Mouse (Mus musculus) MN1 (cell line): Measurements from ENCODE around the gene Kdm4b.
A peak's percentile ranks its signal among the peaks of the same experiment; 100 is the strongest.

Source experiments
- DNase-seq: peaks from one replicate; pipeline ENCODE4 v3.0.0-alpha.2; 2016; ENCODE audit warnings: low spot score

The Kdm4b gene

DNA sequence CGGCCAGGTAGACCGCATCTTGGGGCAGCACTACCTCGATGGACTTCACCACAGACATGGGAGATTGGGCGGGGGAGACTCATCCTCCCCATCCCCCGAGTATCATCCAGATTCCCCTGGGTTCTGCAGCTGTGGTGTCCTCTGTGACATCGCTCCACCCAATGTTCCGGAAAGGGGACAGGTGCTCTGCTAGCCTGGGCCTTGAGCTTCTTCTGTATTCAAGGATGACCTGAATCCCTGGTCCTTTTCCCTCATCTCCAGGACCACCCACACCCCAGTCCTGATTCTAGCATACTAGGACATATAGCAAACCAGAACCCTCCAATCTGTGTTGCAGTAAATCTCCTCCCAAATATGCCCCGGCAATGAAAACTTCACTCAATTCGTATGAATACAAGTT, 25.7 kb upstream of the Kdm4b start, which contains the start of gene Arrdc5:
TSS of gene Arrdc5 (minus strand) at position 101 of the 400 bp plus-strand sequence.
- DNase-seq = no peak

DNA sequence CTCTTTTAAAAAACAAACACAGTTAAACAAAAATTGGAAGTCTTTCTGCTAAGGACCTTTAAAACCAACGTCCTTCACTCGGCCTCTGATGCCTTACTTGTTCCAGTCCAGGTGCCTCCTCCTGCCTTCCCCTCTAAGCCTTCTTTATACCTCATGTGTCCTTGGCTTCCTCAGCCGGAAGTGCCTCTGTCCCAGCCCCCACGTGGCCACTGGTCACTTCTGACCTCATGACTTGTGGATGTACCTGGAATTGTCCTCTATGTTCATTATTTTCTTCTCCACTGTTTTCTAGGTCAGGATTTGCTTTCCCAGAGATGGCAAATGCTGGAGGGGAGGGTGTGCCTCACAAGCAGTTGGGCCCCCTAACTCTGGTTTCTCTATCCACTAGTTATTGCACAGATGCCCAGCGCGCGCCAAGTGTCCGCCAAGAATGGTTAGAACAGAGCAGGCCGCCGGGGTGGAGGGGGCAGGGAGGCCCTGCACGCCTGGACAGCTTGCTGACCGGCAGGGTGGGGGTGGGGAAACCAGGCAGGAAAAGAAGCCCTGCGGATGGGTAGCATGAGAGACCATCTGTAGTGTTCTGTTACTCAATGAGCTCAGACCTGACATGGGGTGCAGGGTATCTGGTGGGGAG, 23.4 kb upstream of the Kdm4b start:
- DNase-seq = peak; percentile 80

DNA sequence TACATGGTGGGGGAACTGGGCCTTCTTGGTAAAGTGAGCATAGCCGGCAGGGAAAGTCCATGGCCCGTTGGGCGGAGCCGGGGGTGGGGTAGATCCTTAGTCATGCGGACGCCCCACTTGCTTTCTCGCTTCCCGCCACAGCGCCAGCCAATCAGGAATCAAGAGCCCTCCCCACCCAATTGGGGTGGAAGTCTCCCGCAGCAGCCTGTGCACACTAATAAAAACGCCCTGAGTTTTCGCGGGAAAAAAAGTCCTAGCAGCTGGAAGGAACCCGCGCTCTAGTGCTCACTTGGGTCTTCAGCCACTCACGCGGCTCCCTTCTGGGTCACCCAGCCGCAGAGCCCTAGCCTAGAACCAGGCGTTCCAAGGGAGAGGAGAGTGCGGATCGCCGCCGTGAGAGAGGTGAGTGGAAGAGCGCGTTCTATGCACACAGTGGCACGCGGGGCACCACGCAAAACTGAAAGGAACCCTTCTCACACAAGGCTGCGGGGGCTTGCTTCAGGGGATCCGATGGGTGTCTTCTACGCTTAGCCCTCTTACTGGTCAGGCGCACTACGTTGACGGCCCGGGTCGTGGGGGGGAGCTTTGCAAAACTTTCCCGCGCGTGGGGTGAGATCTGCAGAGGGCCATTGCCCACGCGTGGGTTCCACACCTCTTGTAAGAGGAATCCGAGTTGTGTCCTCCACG, 22.6 kb upstream of the Kdm4b start, which contains the start of gene Uhrf1:
TSS of gene Uhrf1 (plus strand) at position 162 of the 687 bp plus-strand sequence.
- peak; percentile 87 for DNase-seq

DNA sequence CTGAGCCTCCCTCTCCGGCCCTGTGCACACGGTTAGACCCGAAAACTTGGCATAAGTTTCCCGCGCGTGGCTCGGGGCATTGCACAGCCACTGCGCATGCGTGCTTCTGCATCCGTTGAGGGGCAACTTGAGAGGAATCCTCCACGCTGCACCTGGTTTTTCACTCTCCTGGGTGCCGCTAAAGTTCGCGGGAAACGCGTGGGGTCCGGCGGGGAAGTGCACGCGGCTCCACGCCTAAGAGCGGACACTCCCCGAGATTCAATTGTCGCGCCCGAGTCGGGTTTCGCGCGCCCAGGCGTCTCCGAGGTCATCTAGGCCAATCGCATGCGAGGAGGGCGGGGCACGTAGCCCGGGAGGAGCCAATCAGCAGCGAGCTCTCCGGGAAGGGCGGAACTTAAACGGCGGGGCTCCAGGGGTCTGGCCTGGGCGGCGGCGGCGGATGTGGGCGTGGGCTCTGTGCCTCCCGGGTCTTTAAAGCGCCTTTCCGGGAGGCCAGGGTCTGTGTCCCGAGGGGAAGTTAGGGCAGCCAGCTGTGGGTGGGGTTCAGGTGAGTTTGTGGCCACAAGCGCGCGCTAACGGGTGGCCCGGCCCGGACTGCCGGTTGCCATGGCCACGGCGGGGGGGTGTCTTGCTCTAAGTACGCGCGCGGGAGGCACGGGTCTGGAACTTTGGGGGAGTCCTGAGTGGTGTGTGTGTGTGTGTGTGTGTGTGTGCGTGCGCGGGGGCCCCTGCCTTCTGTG, 21.8 kb upstream of the Kdm4b start:
- peak; percentile 99 for DNase-seq

DNA sequence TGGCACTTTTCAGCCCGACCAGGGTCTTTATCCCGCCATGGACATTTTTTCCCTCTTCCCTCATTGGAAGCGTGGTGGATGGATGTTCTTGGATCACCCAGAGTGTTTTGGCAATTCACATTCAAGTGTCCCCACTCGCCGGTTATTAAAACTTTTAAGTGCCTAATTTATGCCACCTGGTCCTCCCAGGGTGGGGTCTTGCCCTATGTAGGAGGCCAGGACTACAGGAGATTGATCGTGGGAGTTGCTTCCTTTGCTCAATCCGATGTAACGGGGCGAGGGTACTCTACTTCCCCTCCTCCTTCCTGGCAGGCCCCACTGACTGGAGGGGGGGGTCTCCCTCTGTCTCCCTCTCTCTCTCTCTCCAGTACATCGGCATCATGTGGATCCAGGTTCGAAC, 21.1 kb upstream of the Kdm4b start:
- no peak for DNase-seq

DNA sequence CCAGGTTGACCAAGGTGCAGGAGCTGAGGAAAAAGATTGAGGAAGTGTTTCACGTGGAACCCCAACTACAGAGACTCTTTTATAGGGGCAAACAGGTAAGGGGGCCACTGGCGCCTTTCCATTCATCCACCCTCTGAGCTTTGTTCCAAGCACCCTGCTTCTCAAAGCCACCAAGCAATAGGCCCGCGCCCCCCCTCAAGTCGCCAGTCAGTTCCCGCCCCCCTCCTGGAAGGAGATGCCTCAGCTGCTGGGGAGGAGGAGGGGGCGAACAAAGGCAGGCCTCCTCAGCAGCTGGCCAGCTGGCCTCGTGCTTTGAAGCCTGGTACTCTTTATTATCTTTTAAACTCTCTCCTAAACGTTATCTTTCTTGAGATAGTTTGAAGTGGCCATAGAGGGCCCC, 20.7 kb upstream of the Kdm4b start:
- no peak for DNase-seq

DNA sequence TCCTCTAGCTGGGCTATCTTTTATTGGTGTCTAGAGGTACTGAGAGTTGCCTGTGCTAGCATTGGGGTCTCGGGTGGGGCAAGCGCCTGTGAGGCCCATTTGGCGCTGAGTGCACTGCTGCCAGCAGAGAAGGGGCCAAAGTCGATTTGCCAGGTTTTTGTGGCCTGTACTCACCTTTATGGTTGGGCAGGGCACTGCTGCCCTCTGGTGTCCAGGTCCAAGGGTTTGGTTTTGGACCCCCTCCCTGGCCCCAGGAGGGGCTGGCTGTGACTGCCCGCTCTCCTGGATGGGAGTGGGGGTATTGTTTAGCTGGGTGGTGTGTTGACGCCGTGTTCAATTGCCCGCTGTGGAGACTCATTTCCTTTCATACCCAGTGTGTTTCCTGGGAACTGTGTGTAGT, 20.0 kb upstream of the Kdm4b start:
- peak; percentile 40 for DNase-seq

DNA sequence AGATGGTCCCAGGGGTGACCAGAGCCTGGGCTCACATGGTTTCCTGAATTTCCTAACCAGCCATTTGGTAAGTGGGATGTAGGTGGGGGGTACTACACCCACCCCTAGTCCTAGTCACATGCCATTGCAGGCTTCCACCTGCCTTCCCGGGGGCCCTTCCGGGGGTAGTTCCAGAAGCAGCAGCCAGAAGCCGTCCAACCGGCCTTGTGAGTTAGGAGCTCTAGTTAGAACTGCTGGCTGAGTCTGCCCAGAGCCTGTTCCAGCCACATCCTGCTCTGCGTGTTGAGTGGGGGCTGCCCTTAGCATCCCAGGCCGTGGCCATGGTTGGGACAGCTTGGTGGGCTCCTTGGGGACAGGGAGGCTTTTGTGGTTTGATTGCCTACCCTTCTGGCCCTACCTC, 17.8 kb upstream of the Kdm4b start:
- no peak for DNase-seq

DNA sequence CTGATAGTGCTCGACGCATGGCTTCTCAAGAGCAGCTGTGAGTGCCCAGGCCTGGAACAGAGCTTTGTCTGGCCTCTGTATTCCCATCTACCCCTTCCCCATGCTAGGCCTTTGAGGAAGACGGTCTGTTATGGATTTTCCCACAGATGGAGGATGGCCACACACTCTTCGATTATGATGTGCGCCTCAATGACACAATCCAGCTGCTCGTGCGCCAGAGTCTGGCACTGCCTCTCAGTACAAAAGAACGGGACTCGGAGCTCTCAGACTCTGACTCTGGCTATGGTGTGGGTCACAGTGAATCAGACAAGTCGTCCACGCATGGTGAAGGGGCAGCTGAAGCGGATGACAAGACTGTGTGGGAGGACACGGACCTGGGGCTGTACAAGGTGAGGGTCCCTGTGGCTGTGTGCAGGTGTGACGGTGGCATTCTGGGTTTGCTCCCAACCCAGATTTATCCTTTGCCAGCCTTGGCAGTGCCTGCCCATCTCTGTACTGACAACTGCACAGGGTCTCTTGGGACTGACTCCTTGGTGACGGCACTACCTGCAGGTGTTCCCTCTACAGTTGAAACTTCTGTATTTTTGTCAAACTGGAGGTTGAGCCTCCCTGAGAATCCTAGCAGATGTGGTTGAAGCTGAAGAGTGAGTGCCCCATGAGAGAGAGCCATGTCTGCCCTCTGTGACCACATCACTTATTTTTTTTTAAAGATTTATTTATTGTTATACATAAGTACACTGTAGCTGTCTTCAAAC, 16.5 kb upstream of the Kdm4b start:
- DNase-seq = no peak

DNA sequence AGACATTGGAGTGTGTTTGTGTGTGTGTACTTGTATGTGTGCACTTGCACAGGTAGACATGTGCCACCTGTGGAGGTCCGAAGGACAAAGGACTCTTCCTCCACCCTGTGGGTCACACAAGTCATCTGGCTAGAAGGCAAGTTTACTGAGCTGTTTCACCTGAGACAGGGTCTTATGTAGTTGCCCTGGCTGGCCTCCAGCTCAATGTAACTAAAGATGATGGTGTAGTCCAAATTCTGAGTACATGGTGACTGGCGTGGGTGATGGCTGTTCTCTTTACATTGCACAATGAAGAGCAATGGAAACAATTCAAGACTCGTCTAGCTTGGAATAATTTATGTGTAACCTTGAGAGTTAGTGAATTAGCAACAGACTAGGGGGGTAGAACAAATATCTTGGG, 1.4 kb upstream of the Kdm4b start:
- DNase-seq = peak; percentile 33

DNA sequence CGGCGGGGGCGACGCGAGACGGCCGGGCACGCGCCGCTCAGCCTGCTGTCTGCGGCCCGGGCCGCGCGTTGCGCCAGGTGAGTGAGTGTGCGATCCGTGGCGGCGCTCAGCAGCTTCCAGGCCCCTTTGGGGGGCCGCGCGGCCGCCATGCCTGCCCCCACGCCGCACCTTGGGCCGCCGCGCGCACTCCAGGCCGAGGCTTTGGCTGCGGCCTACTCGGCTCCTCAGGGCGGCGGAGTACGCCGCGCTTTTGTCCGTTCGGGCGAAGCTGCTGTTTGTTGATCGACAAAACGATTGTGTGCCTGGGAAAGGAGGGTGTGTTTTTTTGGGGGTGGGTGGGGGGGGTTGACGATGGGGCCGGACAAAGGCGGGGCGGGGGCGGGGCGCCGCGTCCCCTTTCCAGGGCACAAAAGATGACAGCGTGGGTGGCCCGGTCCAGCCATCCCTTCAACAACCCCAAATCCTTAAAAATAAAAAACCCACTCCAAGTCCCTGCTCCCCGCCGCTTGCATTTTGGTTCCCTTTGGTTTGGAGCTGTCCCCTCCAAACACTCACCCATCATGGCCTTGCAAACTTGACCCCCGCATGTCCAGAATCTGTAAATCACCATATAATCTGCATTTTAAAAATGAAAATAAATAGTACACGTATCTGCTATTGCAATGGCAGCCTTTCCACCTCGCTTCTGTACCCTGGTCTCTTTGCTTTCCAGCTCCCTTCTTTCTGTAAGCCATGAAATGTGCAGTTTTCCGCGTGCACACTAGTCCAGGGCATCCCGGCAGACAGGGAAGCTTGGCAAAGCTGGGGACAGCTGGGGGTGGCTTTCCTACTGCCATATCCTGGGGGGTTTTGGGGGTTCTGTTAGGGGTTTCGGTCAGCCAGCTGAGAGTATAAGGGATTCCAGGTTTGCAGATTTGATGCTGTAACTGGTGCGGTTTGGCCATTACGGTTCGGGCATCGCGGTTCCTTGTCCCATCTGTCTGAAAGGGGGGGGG, 588 bp downstream of the Kdm4b start:
- peak; percentile 35 for DNase-seq

DNA sequence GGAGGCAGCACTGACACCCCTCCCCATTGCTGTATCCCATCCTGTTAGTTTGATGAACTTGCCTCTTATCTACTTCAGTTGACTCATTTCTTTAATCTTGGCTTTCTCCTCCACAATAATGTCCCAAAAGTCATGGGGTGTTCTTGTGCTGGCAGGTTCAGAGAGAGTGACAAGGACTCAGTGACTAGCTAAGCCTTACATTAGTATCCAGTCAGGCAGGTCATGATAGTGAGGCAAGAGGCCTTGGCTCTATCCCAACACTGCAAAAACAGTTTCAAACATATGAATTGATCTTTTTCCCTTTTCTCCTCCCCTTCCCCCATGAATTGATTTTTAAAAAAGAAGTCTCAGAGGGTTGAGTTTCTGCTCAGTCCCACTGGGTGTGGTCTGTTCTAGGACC, 3.4 kb downstream of the Kdm4b start:
- no peak for DNase-seq

DNA sequence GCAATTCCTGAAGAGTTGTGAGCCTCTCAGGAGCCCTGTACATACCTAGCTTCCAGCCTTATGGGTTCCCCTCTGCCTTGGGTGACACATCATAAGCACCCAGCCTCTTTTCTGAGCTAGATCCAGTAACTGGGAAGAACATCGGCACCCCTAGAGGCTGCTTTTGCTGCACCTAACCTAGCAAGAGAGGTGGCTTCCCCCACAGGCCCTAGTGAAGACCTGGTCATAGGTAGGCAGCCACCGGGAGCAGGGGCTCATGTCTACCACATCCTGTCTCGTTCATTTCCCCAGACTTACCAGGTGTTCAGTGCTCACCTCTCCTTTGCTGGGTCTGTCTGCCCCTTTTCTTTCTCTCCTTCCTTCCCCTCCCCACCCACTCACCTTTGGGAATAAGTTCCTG, 4.5 kb downstream of the Kdm4b start:
- no peak for DNase-seq

DNA sequence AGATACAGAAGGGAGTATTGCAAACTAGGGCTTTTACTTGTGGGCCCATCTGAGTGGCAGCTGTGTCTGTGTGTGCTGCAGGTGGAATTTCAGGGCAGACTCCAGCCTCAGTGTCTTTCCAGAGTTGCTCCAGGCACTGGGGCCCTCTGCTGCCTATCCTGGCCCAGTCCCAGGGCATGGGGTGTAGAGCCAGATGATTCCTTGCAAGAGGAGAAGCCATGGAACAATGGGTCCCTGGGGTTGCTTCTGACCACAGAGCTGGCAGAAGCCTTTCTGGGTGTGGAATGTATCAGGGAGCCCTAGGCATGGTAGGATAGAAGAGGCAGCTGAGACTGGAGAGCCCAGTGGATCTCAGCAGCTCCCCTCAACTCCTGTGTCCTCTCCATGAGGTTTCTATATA, 5.4 kb downstream of the Kdm4b start:
- no peak for DNase-seq

DNA sequence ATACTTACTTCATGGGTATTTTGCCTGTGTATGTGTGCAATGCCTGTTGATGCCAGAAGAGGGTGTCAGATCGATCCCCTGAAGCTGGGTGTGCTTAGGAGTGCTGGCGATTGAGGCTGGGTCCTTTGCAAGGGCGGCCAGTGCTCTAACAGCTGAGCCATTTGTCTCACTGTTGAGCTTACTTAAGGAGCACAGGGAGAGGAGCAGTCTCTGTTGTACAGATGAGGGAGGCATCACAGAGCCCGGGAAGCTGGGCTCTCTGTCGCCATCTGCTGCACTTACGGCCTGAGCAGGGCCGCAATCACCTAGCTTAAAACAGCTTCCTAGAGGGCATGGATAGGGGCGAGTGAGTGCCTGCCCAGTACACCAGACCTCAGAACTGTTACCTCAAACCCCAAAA, 7.1 kb downstream of the Kdm4b start:
- no peak for DNase-seq

DNA sequence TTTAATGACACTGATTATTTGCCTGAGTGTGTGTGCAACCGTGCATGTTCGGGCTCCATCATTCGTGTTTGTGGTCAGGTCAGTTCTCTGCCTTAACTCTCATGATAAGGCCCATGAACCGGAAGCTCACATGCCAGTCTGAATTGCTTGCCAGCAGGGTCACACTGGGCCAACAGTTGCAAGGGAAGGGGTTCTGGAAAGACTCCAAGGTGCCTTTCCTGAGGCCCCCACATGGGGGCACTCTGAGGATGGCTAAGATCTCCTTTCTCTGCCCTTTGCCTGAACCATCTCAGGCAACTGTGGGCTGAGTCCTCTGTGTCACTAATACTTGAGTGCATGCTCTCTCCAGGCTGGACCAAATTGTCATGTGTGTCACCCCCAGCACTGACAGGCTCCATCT, 11.3 kb downstream of the Kdm4b start:
- peak; percentile 79 for DNase-seq

DNA sequence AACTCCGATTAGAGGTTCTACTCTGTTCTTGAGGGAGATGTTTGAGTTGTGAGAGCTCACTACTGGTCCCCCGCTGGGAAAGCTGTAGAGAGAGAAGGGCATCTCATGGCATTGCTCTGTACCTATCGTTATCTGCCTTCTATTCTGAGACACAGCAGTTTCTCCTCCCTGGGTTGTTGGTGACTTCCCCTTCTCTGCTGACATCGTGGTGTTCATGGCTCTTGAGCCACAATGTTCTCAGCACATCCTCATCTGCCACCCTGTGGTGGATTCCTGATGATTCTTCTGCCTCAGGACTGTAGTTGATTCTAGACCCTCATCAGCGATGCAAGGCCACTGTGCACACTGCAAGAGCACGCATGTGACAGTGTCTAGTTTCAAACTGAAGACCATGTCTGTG, 11.9 kb downstream of the Kdm4b start:
- DNase-seq = no peak

DNA sequence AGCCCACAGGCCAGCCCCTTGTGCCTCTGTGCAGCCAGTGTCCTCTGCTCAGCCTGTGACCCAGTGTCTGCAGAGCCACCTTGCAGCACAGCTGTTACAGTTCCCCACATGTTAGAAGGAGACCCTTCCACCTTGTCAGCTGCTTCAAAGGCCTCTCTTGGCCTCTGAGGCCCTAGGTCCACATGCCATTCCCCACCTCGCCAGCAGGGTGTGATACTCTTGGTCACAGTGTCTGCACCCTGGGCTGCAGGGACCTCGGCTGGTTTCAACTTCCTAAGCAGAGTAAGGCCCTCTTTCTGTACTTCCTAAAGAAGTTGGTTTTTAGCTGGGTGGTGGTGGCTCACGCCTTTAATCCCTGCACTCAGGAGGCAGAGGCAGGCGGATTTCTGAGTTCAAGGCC, 13.0 kb downstream of the Kdm4b start:
- DNase-seq = peak; percentile 46

DNA sequence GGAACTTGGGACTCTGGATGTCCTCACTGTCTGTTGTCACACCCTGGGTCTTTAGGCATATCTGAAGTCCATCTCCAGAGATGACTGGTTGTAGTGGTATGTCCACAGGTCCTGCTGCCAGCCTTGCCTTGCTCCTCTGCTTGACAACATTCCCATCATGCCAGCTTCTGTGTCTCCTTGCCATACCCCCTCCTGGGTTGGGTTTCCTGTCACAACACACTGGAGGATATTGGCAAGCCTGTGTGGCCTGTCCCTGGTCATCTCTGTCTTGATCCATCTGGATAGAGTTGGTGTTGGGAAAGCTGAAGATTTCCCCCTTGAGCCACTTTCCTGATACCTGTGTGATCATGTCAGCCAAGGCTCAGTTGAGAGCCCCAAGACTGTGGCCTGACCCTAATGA, 14.9 kb downstream of the Kdm4b start:
- DNase-seq = no peak

DNA sequence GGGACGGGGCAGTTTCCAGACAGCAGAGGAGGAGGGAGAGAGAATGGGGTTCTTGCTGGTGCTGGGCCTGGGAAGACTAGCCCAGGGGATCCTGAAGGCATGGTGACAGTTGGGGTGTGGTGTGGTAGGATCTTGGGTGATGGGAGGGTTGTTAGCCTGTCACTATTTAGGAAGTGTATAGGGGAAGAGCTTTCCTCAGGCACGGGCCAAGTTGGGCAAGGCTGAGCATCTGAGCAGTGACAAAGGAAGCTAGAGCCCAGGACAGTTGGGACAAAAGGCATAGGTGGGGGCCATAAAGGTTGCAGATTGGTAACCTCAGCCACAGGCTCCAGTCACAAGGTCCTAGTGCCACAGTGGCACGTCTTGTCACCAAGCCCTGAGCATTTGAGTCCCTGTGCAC, 17.6 kb downstream of the Kdm4b start:
- no peak for DNase-seq

DNA sequence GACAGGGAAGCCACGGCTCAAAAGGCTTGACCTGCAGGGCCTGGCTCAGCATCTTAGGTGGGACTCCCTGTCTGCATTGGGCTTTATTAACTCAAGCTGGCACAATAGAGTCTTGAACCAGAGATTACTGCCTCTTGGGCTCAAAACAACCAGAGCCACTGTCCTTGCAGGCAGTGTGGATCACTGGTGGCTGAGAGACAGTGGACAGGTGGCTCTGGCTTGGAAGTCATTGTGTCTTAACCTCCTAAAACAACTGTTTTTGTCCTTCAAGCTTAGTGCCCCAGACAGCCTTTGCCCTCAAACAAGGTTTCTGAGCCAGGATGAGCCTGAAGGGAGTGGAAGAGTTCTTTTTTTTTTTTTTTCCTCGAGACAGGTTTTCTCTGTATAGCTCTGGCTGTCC, 19.5 kb downstream of the Kdm4b start:
- no peak for DNase-seq
